Mouse (Mus musculus) bone marrow, adult 2 months (tissue): ENCODE results near the gene Mlxip. TPM values are rescaled to one million over a fixed set of nuclear protein-coding genes. Genes with fewer than 3 reads are reported as not detected.

ENCODE experiments used
- H3K27ac ChIP-seq: fragments of 200-500 bp; 2 replicates; pipeline ENCODE4 v1.5.1; 2012; ENCODE audit warnings: low read depth, mild to moderate bottlenecking, control low read depth, inconsistent platforms, low read length; ENCODE audit not compliant: control insufficient read depth, poor library complexity, insufficient read depth
- H3K4me1 ChIP-seq: fragments of 200-500 bp; 2 replicates; pipeline ENCODE4 v1.6.1; 2011; ENCODE audit warnings: low read length; ENCODE audit not compliant: control insufficient read depth, insufficient read depth
- H3K4me3 ChIP-seq: fragments of 200-500 bp; replicated peaks from 2 replicates; pipeline ENCODE3; 2011; ENCODE audit warnings: mild to moderate bottlenecking, low read depth, low read length, control low read depth; ENCODE audit not compliant: control insufficient read depth
- CTCF ChIP-seq: fragments of 200-500 bp; IDR thresholded peaks from 2 replicates; pipeline ENCODE4 v1.5.1; 2011; ENCODE audit warnings: low read length, control low read depth; ENCODE audit not compliant: control insufficient read depth, insufficient read depth
- POLR2A ChIP-seq: fragments of 200-500 bp; IDR thresholded peaks from 2 replicates; pipeline ENCODE4 v1.6.1; 2011; ENCODE audit warnings: low read depth, mild to moderate bottlenecking, control low read depth, low read length, borderline replicate concordance; ENCODE audit not compliant: control insufficient read depth
- WGBS: fragments of 180-500 bp; shearing (Covaris S2); methylation state at CpG from one replicate; pipeline ENCODE4 v1.1.7; 2018; 5-methylcytosine and 5-hydroxymethylcytosine counted together
- polyA plus RNA-seq: library from polyadenylated mRNA; stranded (reverse); fragments of >200 nt; gene quantifications from 2 replicates; pipeline ENCODE4 v1.2.4, GENCODE M21; 2011; ENCODE audit warnings: low replicate concordance; ENCODE audit not compliant: missing spikeins, insufficient read depth, insufficient read length

The Mlxip gene
- polyA plus RNA-seq, 1 experiment = 51.4 TPM

DNA sequence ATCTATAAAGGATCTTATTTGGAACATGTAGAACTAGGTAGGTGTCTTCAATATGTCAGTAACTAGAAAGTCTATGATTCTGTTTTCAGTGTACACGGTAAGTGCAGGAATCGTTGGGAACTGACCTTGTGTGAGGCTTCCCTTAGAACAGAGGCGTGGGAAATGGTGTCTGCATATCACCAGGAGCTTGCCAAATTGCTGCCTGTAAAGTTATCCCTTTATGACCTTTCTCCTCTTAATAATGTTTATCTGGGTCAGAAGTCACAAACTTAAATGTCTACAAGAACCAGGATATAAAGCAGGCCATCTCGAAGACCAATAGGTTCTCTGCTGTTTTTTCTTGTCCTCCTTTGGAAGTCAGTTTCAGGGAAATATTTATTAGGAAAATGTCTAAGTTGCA, 17.6 kb downstream of the Mlxip start:
- no peak overlapping the region for H3K27ac ChIP-seq
- WGBS = 69% methylated on average over 4 of the region's 4 CpGs
- H3K4me3 ChIP-seq = no peak overlapping the region
- peaks cover 2% of the 10 kb centered on the region; the same call in 1 of the 2 replicates for H3K4me1 ChIP-seq
- TF ChIP-seq POLR2A (no peak), CTCF (no peak)

- 68% methylated on average over 2 of the region's 2 CpGs for WGBS
- H3K4me1 ChIP-seq = peaks cover 2% of the 10 kb centered on the region
- no peak overlapping the region for H3K27ac ChIP-seq
- no peak overlapping the region for H3K4me3 ChIP-seq
- no peak for TF ChIP-seq POLR2A
- TF ChIP-seq CTCF = no peak
Measured at GRCm38 (mm10) chr5:123413866-123414363, 19.3 kb downstream of the Mlxip start.

GRCm38 (mm10) chr5:123416149-123416548, 21.6 kb downstream of the Mlxip start:
- no peak overlapping the region for H3K4me3 ChIP-seq
- WGBS = 57% methylated on average over 3 of the region's 3 CpGs
- TF ChIP-seq POLR2A = no peak
- no peak for TF ChIP-seq CTCF
- no peak overlapping the region for H3K27ac ChIP-seq
- H3K4me1 ChIP-seq = peaks cover 2% of the 10 kb centered on the region

DNA sequence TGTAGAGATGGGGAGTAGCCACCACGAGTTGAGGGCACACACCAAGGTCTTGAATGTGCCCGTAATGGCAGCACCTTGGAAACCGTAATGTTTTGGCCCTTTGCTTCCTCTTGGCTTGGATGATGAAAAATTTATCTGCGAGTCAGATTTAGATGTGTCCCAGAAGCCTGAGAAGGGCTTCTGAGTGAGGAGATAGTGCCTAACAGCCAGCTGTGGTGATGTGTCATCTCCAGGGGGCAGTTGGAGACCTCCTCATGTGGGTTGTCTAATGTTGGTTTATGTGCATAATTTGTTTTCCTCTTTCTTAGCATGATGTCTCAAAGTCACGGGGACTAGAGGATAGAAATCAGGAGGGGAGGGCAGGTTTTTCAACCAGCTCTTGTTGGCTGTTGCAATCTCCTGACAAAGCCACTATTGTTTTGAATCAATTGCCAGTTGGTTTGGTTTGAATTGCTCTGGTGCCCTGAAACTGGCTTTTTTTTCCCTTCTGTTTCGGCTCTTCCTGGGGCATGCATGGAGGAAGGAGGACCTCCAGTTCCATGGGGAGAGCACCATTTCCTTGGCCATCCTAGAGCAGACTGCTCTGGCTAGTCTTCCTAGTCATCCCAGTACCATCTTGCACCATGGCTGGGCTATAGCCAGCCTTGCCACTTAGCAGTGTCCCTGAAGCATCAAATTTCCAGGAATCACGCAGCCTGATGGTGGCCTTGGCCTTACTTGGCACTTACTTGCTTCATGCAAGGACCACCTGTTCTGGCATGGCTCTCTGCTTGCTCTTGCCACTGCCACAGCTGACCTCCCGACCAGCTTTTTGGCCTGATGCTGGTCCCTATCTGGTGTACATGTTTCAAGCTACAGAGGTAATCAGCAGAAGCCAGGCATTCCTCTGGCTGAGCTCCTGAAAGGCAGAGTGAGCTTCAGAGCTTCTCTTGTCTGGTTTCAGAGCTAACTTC, 22.2 kb downstream of the Mlxip start:
- 42% methylated on average over 8 of the region's 8 CpGs for WGBS
- Histone ChIP-seq H3K4me3 (no peak overlapping the region), H3K4me1 (peaks cover 2% of the 10 kb centered on the region), H3K27ac (no peak overlapping the region)
- no peak for TF ChIP-seq CTCF
- no peak for TF ChIP-seq POLR2A

DNA sequence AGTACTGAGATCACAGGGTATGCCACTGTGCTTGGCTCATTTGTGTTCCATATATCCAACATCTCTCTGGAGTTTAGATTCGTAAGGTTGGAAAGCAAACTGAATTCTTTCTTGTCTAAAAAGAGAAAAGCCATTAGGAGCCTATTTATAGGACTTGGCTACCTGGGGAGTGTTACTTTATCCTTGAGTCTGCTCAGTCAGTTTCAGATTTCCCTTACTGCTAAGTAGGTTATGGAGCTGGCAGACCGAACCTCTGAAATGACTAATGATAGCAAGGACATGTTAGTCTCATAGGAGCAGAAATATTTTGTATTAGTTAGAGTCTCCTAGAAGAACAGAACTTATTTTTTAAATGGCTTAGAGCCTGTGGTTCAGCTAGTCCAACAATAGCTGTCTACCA, 29.3 kb downstream of the Mlxip start:
- TF ChIP-seq CTCF = no peak
- no peak for TF ChIP-seq POLR2A
- 82% methylated on average over 2 of the region's 2 CpGs for WGBS

DNA sequence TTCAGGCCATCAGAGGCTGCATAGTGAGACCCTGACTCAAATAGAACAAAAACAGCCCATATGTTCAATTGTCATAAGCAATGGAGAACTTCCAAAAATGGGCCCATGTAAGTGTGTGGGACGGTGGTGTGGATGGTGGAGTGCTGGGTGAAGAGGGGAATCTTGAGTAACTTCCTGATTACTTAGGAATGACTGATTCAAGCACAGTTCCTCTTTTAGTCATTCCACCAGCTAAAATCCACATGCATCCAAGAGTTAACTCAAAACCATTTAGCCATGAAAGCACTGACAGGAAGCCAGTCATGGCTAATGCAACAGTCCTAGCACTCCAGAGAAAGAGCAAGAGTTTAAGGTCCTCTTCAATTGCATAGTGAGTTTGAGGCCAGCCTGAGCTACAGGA, 33.0 kb downstream of the Mlxip start:
- Histone ChIP-seq H3K4me1 (peaks cover 3% of the 10 kb centered on the region; the same call in 1 of the 2 replicates), H3K27ac (no peak overlapping the region), H3K4me3 (no peak overlapping the region)
- WGBS = 26% methylated on average over 1 of the region's 1 CpGs
- TF ChIP-seq CTCF (no peak), POLR2A (no peak)

More for the DNA sequence above, 29.3 kb downstream of the Mlxip start:
- Histone ChIP-seq H3K27ac (no peak overlapping the region), H3K4me1 (peaks cover 2% of the 10 kb centered on the region; the same call in 1 of the 2 replicates), H3K4me3 (no peak overlapping the region)

DNA sequence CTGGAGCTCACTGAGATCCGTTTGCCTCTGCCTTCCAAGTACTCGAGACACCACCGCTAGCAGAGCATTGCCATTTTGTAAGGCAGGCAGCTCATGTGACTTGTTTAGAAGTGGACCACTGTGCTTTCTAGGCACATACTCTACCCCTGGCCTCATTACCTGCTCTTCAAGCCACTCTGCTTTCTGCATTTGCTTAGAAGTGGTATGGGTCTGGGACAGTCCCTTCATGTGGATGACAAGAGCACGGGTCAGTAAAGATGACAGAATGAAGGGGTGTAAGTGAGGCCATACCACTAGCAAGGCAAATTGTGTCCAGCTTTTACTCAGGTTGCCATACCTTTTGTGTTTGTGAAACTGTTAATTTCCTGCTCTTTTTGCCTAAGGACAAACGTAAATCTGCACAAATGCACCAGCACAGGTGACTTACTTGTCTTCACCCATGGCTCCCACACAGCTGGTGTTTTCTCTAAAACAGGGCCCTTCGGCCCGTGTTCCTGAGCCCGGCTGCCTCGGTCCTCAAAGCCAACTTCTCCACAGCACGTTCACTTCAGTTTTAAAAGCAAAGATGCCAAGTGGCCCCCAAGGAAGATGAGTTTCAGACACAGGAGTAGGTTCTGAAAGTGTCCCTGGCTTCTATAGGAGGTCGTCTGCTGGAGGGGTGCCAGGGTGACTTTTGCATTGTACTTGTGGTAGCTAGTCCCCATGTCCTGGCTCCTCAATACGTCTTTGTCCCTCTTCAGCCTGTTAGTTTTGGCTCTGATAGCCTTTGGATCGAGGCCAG, 37.1 kb downstream of the Mlxip start:
- Histone ChIP-seq H3K4me1 (peaks cover 3% of the 10 kb centered on the region; the same call in 1 of the 2 replicates), H3K27ac (no peak overlapping the region), H3K4me3 (no peak overlapping the region)
- no peak for TF ChIP-seq CTCF
- WGBS = 84% methylated on average over 13 of the region's 13 CpGs

DNA sequence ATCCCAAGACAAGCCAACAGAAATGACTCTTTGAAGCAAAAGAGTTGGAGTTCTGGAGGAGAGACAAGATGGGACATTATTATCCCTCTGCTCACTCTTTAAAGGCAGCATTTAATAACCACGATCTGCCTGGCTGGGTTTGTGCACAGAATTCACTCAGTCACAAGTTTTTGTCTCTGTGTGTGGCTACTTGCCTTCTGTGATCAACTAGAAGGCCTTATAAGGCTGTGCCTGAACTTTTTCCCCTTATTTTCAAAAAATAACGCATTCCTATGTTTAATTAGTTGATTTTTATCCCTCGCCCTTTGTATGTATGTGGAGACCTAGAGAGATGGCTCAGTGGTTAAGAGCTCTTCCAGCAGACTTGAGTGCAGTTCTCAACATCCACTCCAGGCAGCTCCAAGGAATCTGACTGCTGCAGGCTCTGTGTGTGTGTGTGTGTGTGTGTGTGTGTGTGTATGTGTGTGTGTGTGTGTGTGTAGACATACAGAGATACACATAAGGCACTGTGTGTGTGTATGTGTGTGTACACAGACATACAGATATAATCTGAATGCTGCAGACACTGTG, 37.8 kb downstream of the Mlxip start:
- TF ChIP-seq CTCF = no peak
- no peak overlapping the region for H3K27ac ChIP-seq
- peaks cover 2% of the 10 kb centered on the region; the same call in 1 of the 2 replicates for H3K4me1 ChIP-seq
- no peak overlapping the region for H3K4me3 ChIP-seq
- WGBS = 82% methylated on average over 3 of the region's 3 CpGs
